Mouse (Mus musculus) kidney, embryonic 14.5 days (tissue): ENCODE results near the gene Gm9837. TPM values are rescaled to one million over a fixed set of nuclear protein-coding genes. Genes with fewer than 3 reads are reported as not detected.

Source experiments
- ATAC-seq: fragments of 200-750 bp; cut with Nextera tagmentation; 2 replicates; pipeline ENCODE4 v1.8.0; 2017; ENCODE audit warnings: moderate number of reproducible peaks, mild to moderate bottlenecking, moderate TSS enrichment, moderate library complexity; ENCODE audit not compliant: low FRiP score, low TSS enrichment
- H3K27ac ChIP-seq: fragments of 300-500 bp; sonication (generic); 2 replicates; pipeline ENCODE4 v1.5.1; 2014; ENCODE audit warnings: low read depth, mild to moderate bottlenecking, low read length, moderate library complexity, mixed read lengths
- H3K27me3 ChIP-seq: fragments of 300-500 bp; sonication (generic); 2 replicates; pipeline ENCODE4 v1.6.1; 2014; ENCODE audit warnings: mild to moderate bottlenecking, low read length; ENCODE audit not compliant: control insufficient read depth, insufficient read depth
- H3K36me3 ChIP-seq: fragments of 300-500 bp; sonication (generic); 2 replicates; pipeline ENCODE4 v1.6.1; 2014; ENCODE audit warnings: low read length, mixed read lengths; ENCODE audit not compliant: control insufficient read depth, insufficient read depth
- H3K4me1 ChIP-seq: fragments of 300-500 bp; sonication (generic); 2 replicates; pipeline ENCODE4 v1.6.1; 2014; ENCODE audit warnings: low read length, mixed read lengths; ENCODE audit not compliant: control insufficient read depth, insufficient read depth
- H3K4me2 ChIP-seq: fragments of 300-500 bp; sonication (generic); replicated peaks from 2 replicates; pipeline ENCODE4 v1.6.1; 2014; ENCODE audit warnings: low read depth, mild to moderate bottlenecking, low read length
- H3K4me3 ChIP-seq: fragments of 300-500 bp; sonication (generic); 2 replicates; pipeline ENCODE4 v1.5.1; 2014; ENCODE audit warnings: mild to moderate bottlenecking, low read length
- H3K9ac ChIP-seq: fragments of 300-500 bp; sonication (generic); 2 replicates; pipeline ENCODE4 v1.6.1; 2014; ENCODE audit warnings: low read depth, mild to moderate bottlenecking, low read length, moderate library complexity
- H3K9me3 ChIP-seq: fragments of 300-500 bp; sonication (generic); 2 replicates; pipeline ENCODE4 v1.6.1; 2016; ENCODE audit warnings: low read length; ENCODE audit not compliant: control insufficient read depth
- WGBS: fragments of 180-500 bp; shearing (Covaris S2); extraction: QIAGEN DNeasy Blood & Tissue Kit; methylation state at CpG from one replicate; pipeline ENCODE4 v1.1.7; 2014; 5-methylcytosine and 5-hydroxymethylcytosine counted together
- polyA plus RNA-seq: library from polyadenylated mRNA; unstranded; fragments of >200 nt; fragmentation: Nextera tagmentation; extraction: Ambion mirVana; gene quantifications from 2 replicates; pipeline ENCODE4 v1.2.1, GENCODE M21; 2014

Gm9837 gene
- polyA plus RNA-seq: not detected in 2 replicates

GRCm38 (mm10) chr11:53469968-53470695, at the start of gene Gm9837:
Gene Gm9837, minus strand, starts transcription at chr11:53470479.
- peak within 1 kb of the TSS; percentile 41 for H3K4me2 ChIP-seq
- ATAC-seq: no peak; the same call in 1 of the 2 replicates
- H3K4me1 ChIP-seq: peaks cover 5% of the 10 kb centered on the region; the same call in 1 of the 2 replicates
- H3K27me3 ChIP-seq: peaks cover 37% of the 10 kb centered on the region
- H3K36me3 ChIP-seq: no peaks in the 10 kb centered on the region
- WGBS: 5% methylated on average over 29 of the region's 29 CpGs
- H3K9ac ChIP-seq: peak within 1 kb of the TSS; percentile 31; the same call in 1 of the 2 replicates
- H3K27ac ChIP-seq: no peak within 1 kb of the TSS
- H3K4me3 ChIP-seq: peak within 1 kb of the TSS; percentile 12; the same call in 1 of the 2 replicates
- H3K9me3 ChIP-seq: no peaks in the 10 kb centered on the region

DNA sequence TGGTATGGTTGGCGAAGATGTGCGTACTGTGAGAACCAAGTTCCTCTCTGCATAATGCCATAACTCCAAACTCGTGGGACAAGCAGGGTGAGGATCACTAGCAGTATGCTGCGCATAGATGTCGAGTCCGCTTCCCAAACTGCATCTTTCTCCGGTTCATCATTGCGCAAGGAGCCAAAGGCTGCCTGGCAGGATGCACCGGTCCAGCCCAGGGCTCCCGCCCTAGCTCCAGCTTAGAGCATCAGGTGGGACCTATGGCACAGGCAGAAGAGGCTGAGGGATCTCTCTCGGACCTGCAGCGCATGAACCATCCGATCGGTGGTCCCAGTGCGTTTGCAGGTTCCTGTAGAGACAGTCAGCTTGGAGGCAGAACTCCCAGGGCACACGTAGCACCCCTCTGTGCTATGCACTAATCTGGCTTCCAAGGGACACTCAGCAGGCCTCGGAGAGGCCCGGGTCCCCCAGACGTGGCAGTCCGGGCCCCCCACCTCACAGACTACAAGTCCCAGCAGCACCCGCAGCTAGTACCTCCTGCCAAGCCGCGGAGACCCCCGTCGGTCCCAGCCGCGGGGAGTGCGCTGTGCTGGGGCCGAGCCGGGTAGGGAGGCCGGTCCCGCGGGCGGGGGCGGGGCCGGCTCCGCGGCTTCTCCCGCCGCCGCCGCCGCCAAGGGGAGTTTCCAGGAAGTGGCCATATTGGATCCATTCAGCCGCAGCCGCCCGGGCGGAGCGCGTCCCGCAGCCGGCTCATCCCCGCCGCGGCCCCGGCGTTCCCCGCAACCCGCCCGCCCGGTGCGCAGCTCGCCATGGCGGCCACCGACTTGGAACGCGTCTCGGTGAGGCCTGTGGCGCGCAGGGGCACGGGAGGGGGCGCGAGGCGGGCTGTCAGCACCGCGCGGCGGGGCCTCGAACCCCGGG, 49.2 kb upstream of the Gm9837 start, which contains the start of gene Sept8:
Sept8 (plus strand) TSS at position 51 of the 915 bp plus-strand sequence.
- 6% methylated on average over 69 of the region's 79 CpGs for WGBS
- Histone ChIP-seq H3K9me3 (no peaks in the 10 kb centered on the region), H3K36me3 (no peaks in the 10 kb centered on the region), H3K4me2 (peak within 1 kb of the TSS; percentile 83), H3K27me3 (no peaks in the 10 kb centered on the region), H3K9ac (peak within 1 kb of the TSS; percentile 77), H3K4me1 (0 out of 2 replicates have a peak, but pooled peaks cover 4% of the 10 kb centered on the region), H3K27ac (peak within 1 kb of the TSS; percentile 64), H3K4me3 (peak within 1 kb of the TSS; percentile 71)
- ATAC-seq: peak; percentile 87

GRCm38 (mm10) chr11:53518759-53519158, 48.5 kb upstream of the Gm9837 start:
- H3K4me1 ChIP-seq: 0 out of 2 replicates have a peak, but pooled peaks cover 4% of the 10 kb centered on the region
- no peaks in the 10 kb centered on the region for H3K9me3 ChIP-seq
- H3K9ac ChIP-seq: no peak overlapping the region
- no peak overlapping the region for H3K27ac ChIP-seq
- H3K36me3 ChIP-seq: no peaks in the 10 kb centered on the region
- no peaks in the 10 kb centered on the region for H3K27me3 ChIP-seq
- no peak for ATAC-seq
- 49% methylated on average over 5 of the region's 5 CpGs for WGBS
- peak overlapping the region; percentile 83; the same call in 1 of the 2 replicates for H3K4me2 ChIP-seq
- H3K4me3 ChIP-seq: no peak overlapping the region; the same call in 1 of the 2 replicates

- Histone ChIP-seq H3K4me2 (no peak overlapping the region), H3K4me3 (no peak overlapping the region), H3K36me3 (no peaks in the 10 kb centered on the region), H3K27ac (peak overlapping the region; percentile 17; the same call in 1 of the 2 replicates), H3K27me3 (no peaks in the 10 kb centered on the region), H3K9me3 (no peaks in the 10 kb centered on the region), H3K9ac (no peak overlapping the region), H3K4me1 (0 out of 2 replicates have a peak, but pooled peaks cover 4% of the 10 kb centered on the region)
- ATAC-seq: no peak
- 33% methylated on average over 8 of the region's 8 CpGs for WGBS
Measured at GRCm38 (mm10) chr11:53516775-53517627, 46.7 kb upstream of the Gm9837 start.

DNA sequence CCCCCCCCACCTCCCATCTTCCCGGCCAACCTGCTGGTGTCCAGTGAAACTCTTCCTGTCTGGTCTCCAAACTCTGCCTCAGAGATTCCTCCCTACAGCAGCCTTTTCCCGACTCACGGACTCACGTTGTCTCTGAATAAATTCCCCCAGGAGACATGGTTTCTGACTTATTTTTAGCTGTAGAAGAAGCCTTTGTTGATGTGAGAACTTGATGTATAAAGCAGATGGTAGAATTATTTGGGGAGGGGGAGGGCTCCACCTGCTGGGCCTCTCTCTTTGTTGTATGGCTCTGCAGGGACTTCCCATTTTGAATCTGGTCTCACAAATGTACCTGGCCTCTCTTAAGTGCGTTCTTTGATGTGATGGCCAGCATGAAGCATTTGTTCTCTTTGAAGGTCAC, 40.1 kb upstream of the Gm9837 start:
- Histone ChIP-seq H3K27me3 (no peaks in the 10 kb centered on the region), H3K4me3 (no peak overlapping the region), H3K9ac (no peak overlapping the region), H3K9me3 (no peaks in the 10 kb centered on the region), H3K4me2 (no peak overlapping the region), H3K4me1 (no peaks in the 10 kb centered on the region), H3K27ac (no peak overlapping the region), H3K36me3 (no peaks in the 10 kb centered on the region)
- WGBS: 44% methylated on average over 5 of the region's 5 CpGs
- no peak for ATAC-seq

- no peak overlapping the region for H3K27ac ChIP-seq
- WGBS: 53% methylated on average over 3 of the region's 3 CpGs
- no peak overlapping the region for H3K4me3 ChIP-seq
- H3K27me3 ChIP-seq: no peaks in the 10 kb centered on the region
- ATAC-seq: no peak
- no peak overlapping the region for H3K9ac ChIP-seq
- H3K9me3 ChIP-seq: no peaks in the 10 kb centered on the region
- no peak overlapping the region for H3K4me2 ChIP-seq
- H3K36me3 ChIP-seq: no peaks in the 10 kb centered on the region
- H3K4me1 ChIP-seq: no peaks in the 10 kb centered on the region
Measured at GRCm38 (mm10) chr11:53508591-53508990, 38.3 kb upstream of the Gm9837 start.

- Histone ChIP-seq H3K4me3 (no peak overlapping the region), H3K36me3 (no peaks in the 10 kb centered on the region), H3K27me3 (no peaks in the 10 kb centered on the region), H3K9ac (no peak overlapping the region), H3K4me2 (no peak overlapping the region), H3K4me1 (no peaks in the 10 kb centered on the region), H3K27ac (no peak overlapping the region), H3K9me3 (no peaks in the 10 kb centered on the region)
- 70% methylated on average over 7 of the region's 7 CpGs for WGBS
- ATAC-seq: no peak
Measured at GRCm38 (mm10) chr11:53508152-53508551, 37.9 kb upstream of the Gm9837 start.

- no peak overlapping the region for H3K27ac ChIP-seq
- H3K4me2 ChIP-seq: no peak overlapping the region
- no peak overlapping the region for H3K9ac ChIP-seq
- no peaks in the 10 kb centered on the region for H3K9me3 ChIP-seq
- WGBS: 89% methylated on average over 9 of the region's 9 CpGs
- no peaks in the 10 kb centered on the region for H3K4me1 ChIP-seq
- no peak overlapping the region for H3K4me3 ChIP-seq
- no peaks in the 10 kb centered on the region for H3K27me3 ChIP-seq
- H3K36me3 ChIP-seq: no peaks in the 10 kb centered on the region
- no peak for ATAC-seq
Measured at GRCm38 (mm10) chr11:53507098-53507805, 37.0 kb upstream of the Gm9837 start.
